Mouse (Mus musculus) fat pad, adult 2 months (tissue): ENCODE measurements at regions not wholly inside any gene's neighbourhood (a gene's known extent, or its start where the extent isn't known, plus 50 kb on each side); places are given as distances from the start of the nearest gene placed in this dataset.

Experiments
- DNase-seq: peaks from one replicate; pipeline ENCODE4 v3.0.0-alpha.2; 2011; ENCODE audit warnings: low read depth, low spot score; ENCODE audit errors: extremely low read depth

GRCm38 (mm10) chr12:112434673-112435294 lies 54.5 kb upstream of the A530016L24Rik start:
- DNase-seq, result peak; percentile 84

- peak; percentile 59 for DNase-seq
Measured at GRCm38 (mm10) chr12:112435295-112436110, 53.7 kb upstream of the A530016L24Rik start.

- peak; percentile 61 for DNase-seq
Measured at GRCm38 (mm10) chr12:112437046-112437445, 52.2 kb upstream of the A530016L24Rik start.

GRCm38 (mm10) chr12:112438206-112438605 lies 51.0 kb upstream of the A530016L24Rik start:
- no peak for DNase-seq
